Mouse (Mus musculus): ENCODE data around the gene Pgs1.

DNA sequence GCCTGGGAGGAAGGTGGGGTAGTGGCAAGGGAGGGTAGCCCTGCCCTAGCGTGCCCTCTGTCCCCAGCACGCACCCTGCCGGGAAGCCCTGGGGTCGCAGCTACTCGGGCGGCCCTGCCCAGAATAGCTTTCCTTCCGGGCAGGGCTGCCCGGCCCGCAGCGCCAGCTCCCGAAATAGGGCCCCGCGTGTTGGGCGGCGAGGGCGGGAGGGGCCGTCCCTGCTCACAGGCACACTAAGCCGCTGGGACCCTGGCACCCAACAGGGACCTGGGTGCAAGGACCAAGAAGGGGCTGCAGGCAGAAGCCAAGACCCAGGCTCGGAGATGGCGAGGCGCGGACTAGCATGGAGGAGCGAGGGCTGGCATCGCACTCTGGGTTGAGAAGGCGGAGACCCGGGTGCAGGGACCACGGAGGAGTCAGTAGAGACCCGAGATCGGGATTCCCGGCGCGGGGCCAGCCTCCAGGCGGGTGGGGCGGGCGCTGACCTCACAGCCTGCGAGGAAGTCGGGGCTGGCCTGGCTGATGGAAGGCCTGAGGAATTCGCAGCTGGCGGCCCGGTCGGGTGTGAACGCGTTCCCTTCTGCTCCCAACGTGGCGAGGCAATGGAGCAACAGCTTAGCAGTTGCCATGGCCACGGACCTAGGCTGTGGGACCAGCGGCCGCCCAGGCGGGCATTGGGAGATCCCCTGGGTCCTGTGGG is 36.5 kb upstream of the Pgs1 start:
- TF ChIP-seq CTCF (IDR thresholded peaks at IDR 0.05; ENCODE audit: low read depth, low read length) (no peak), POLR2AphosphoS5 (IDR thresholded peaks at IDR 0.05; ENCODE audit: insufficient replicate concordance, low read depth, low read length) (no peak), GATA1 (IDR thresholded peaks at IDR 0.05; ENCODE audit: borderline replicate concordance, low read length) (no peak)
